Mouse (Mus musculus): Measurements from ENCODE around the gene Prlr.

DNA sequence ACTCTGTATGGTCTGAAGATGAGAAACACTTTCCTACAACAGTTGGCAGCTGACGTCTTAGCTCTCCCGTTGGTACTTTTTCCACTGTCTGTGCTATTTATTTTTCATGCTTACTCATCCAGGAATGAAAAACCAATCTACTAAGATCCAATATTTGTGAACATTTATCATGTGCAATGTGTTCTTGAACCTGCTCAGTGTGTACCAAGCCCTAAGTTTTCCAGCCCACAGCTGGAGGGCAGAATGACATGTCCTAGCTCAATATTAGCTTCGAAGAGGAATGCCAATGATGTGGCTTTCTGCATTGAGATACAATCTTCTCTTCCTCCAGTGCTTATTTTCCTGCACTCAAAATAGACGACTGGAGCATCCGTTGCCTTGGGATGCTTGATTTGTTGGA, 24.0 kb downstream of the Prlr start:
- TF ChIP-seq CTCF (IDR thresholded peaks at IDR 0.05; ENCODE audit: insufficient read depth, low read depth, low read length) (no peak), POLR2A (IDR thresholded peaks at IDR 0.05; ENCODE audit: insufficient read depth, low read depth, low read length) (no peak)

Data from olfactory bulb, adult 2 months (tissue).